Mouse (Mus musculus): ENCODE results near the gene Olfr592. TPM values are rescaled to one million over a fixed set of nuclear protein-coding genes. Genes with fewer than 3 reads are reported as not detected.

Gene Olfr592
- polyA plus RNA-seq, 1 experiment from 2014 or later: not detected

Other genes starting within 250 kb of the Olfr592 start
- not detected in 2 replicates for gene Olfr573-ps1, start 242.2 kb upstream of the Olfr592 start, polyA plus RNA-seq (2014; fragmentation: Nextera tagmentation; extraction: Ambion mirVana)
- not detected in 2 replicates for gene Olfr574, start 236.3 kb upstream of the Olfr592 start, polyA plus RNA-seq (2014; fragmentation: Nextera tagmentation; extraction: Ambion mirVana)
- not detected in 2 replicates for gene Olfr575, start 226.0 kb upstream of the Olfr592 start, polyA plus RNA-seq (2014; fragmentation: Nextera tagmentation; extraction: Ambion mirVana)
- not detected in 2 replicates for gene Olfr576, start 222.1 kb upstream of the Olfr592 start, polyA plus RNA-seq (2014; fragmentation: Nextera tagmentation; extraction: Ambion mirVana)
- not detected in 2 replicates for gene Olfr577, start 208.9 kb upstream of the Olfr592 start, polyA plus RNA-seq (2014; fragmentation: Nextera tagmentation; extraction: Ambion mirVana)
- gene Olfr578, start 195.5 kb upstream of the Olfr592 start, polyA plus RNA-seq (2014; fragmentation: Nextera tagmentation; extraction: Ambion mirVana): not detected in 2 replicates
- gene Olfr582, start 146.8 kb upstream of the Olfr592 start, polyA plus RNA-seq (2014; fragmentation: Nextera tagmentation; extraction: Ambion mirVana): not detected in 2 replicates
- not detected in 2 replicates for gene Olfr583, start 133.5 kb upstream of the Olfr592 start, polyA plus RNA-seq (2014; fragmentation: Nextera tagmentation; extraction: Ambion mirVana)
- gene Olfr584, start 102.9 kb upstream of the Olfr592 start, polyA plus RNA-seq (2014; fragmentation: Nextera tagmentation; extraction: Ambion mirVana): not detected in 2 replicates
- not detected in 2 replicates for gene Olfr585, start 87.1 kb upstream of the Olfr592 start, polyA plus RNA-seq (2014; fragmentation: Nextera tagmentation; extraction: Ambion mirVana)
- not detected in 2 replicates for gene Olfr586, start 59.2 kb upstream of the Olfr592 start, polyA plus RNA-seq (2014; fragmentation: Nextera tagmentation; extraction: Ambion mirVana)
- gene Olfr588-ps1, start 43.9 kb upstream of the Olfr592 start, polyA plus RNA-seq (2014; fragmentation: Nextera tagmentation; extraction: Ambion mirVana): not detected in 2 replicates
- not detected in 2 replicates for gene Olfr589, start 28.4 kb upstream of the Olfr592 start, polyA plus RNA-seq (2014; fragmentation: Nextera tagmentation; extraction: Ambion mirVana)
- gene Olfr591, start 6.5 kb upstream of the Olfr592 start, polyA plus RNA-seq (2014; fragmentation: Nextera tagmentation; extraction: Ambion mirVana): not detected in 2 replicates
- gene Olfr593, start 27.1 kb downstream of the Olfr592 start, polyA plus RNA-seq (2014; fragmentation: Nextera tagmentation; extraction: Ambion mirVana): not detected in 2 replicates
- not detected in 2 replicates for gene Olfr594, start 32.2 kb downstream of the Olfr592 start, polyA plus RNA-seq (2014; fragmentation: Nextera tagmentation; extraction: Ambion mirVana)
- not detected in 2 replicates for gene Usp17ld, start 67.7 kb downstream of the Olfr592 start, polyA plus RNA-seq (2014; fragmentation: Nextera tagmentation; extraction: Ambion mirVana)
- not detected in 2 replicates for gene Olfr596, start 120.8 kb downstream of the Olfr592 start, polyA plus RNA-seq (2014; fragmentation: Nextera tagmentation; extraction: Ambion mirVana)
- not detected in 2 replicates for gene Olfr597, start 131.5 kb downstream of the Olfr592 start, polyA plus RNA-seq (2014; fragmentation: Nextera tagmentation; extraction: Ambion mirVana)
- not detected in 2 replicates for gene Olfr598, start 138.8 kb downstream of the Olfr592 start, polyA plus RNA-seq (2014; fragmentation: Nextera tagmentation; extraction: Ambion mirVana)
- gene Olfr599, start 151.1 kb downstream of the Olfr592 start, polyA plus RNA-seq (2014; fragmentation: Nextera tagmentation; extraction: Ambion mirVana): not detected in 2 replicates
- not detected in 2 replicates for gene Olfr600, start 164.9 kb downstream of the Olfr592 start, polyA plus RNA-seq (2014; fragmentation: Nextera tagmentation; extraction: Ambion mirVana)
- not detected in 2 replicates for gene Olfr601, start 177.9 kb downstream of the Olfr592 start, polyA plus RNA-seq (2014; fragmentation: Nextera tagmentation; extraction: Ambion mirVana)
- gene Olfr603, start 201.4 kb downstream of the Olfr592 start, polyA plus RNA-seq (2014; fragmentation: Nextera tagmentation; extraction: Ambion mirVana): not detected in 2 replicates
- gene Usp17lc, start 230.3 kb downstream of the Olfr592 start, polyA plus RNA-seq (2014; fragmentation: Nextera tagmentation; extraction: Ambion mirVana): not detected in 2 replicates